Mouse (Mus musculus): ENCODE results near the gene Rhno1. TPM values are rescaled to one million over a fixed set of nuclear protein-coding genes. Genes with fewer than 3 reads are reported as not detected.

Gene Rhno1
- polyA plus RNA-seq, 1 experiment from 2014 or later, result 138 TPM

- no peak overlapping the region for H3K4me2 ChIP-seq (replicated peaks)
- ATAC-seq (ENCODE audit: low FRiP score), result peak; percentile 52; the same call in 1 of the 2 replicates
- H3K27ac ChIP-seq, result no peak overlapping the region
- no peaks in the 10 kb centered on the region for H3K9me3 ChIP-seq (replicated peaks)
- H3K4me3 ChIP-seq, result no peak overlapping the region
- no peaks in the 10 kb centered on the region for H3K27me3 ChIP-seq
- no peaks in the 10 kb centered on the region for H3K36me3 ChIP-seq
- H3K9ac ChIP-seq, result no peak overlapping the region
- 37% methylated on average over 4 of the region's 4 CpGs for WGBS
- no peaks in the 10 kb centered on the region; the same call in 1 of the 2 replicates for H3K4me1 ChIP-seq
Measured at GRCm38 (mm10) chr6:128308311-128308710, 54.4 kb downstream of the Rhno1 start.

Other genes with a start within 250 kb of the Rhno1 start
- gene Tspan9, start 219.3 kb downstream of the Rhno1 start, polyA plus RNA-seq (2016; fragmentation: Nextera tagmentation; extraction: Ambion mirVana), result 63.4 and 71.6 TPM in 2 replicates
- gene Tead4, start 62.1 kb downstream of the Rhno1 start, polyA plus RNA-seq (2016; fragmentation: Nextera tagmentation; extraction: Ambion mirVana), result 2.4 TPM in 2 replicates
- gene Tulp3, start 7.1 kb downstream of the Rhno1 start, polyA plus RNA-seq (2016; fragmentation: Nextera tagmentation; extraction: Ambion mirVana), result 22.0 and 22.2 TPM in 2 replicates
- 36.1 and 40.3 TPM in 2 replicates for gene Foxm1, start 56 bp upstream of the Rhno1 start, polyA plus RNA-seq (2016; fragmentation: Nextera tagmentation; extraction: Ambion mirVana)
- 0.65 and 0.76 TPM in 2 replicates for gene Tex52, start 12.5 kb upstream of the Rhno1 start, polyA plus RNA-seq (2016; fragmentation: Nextera tagmentation; extraction: Ambion mirVana)
- not detected in 2 replicates for gene Gm44596, start 12.6 kb upstream of the Rhno1 start, polyA plus RNA-seq (2016; fragmentation: Nextera tagmentation; extraction: Ambion mirVana)
- 4.1 and 5.6 TPM in 2 replicates for gene Nrip2, start 36.4 kb upstream of the Rhno1 start, polyA plus RNA-seq (2016; fragmentation: Nextera tagmentation; extraction: Ambion mirVana)
- gene Itfg2, start 62.0 kb upstream of the Rhno1 start, polyA plus RNA-seq (2016; fragmentation: Nextera tagmentation; extraction: Ambion mirVana), result 33.4 and 37.7 TPM in 2 replicates
- 415 and 439 TPM in 2 replicates for gene Fkbp4, start 75.8 kb upstream of the Rhno1 start, polyA plus RNA-seq (2016; fragmentation: Nextera tagmentation; extraction: Ambion mirVana)
- gene Pzp, start 163.8 kb upstream of the Rhno1 start, polyA plus RNA-seq (2016; fragmentation: Nextera tagmentation; extraction: Ambion mirVana), result not detected in 2 replicates
- gene A2ml1, start 218.7 kb upstream of the Rhno1 start, polyA plus RNA-seq (2016; fragmentation: Nextera tagmentation; extraction: Ambion mirVana), result not detected in 2 replicates